Mouse (Mus musculus) megakaryocyte, embryonic 14.5 days (primary cell): ENCODE results near the gene Fbxl12.

Experiments used
- FLI1 ChIP-seq: IDR thresholded peaks from 2 replicates; pipeline ENCODE4 v1.6.1; 2012; ENCODE audit warnings: low read length, inconsistent platforms, mixed read lengths
- GATA1 ChIP-seq: IDR thresholded peaks from 3 replicates; pipeline ENCODE4 v1.6.1; 2012; ENCODE audit warnings: mixed read lengths, low read length, inconsistent platforms, borderline replicate concordance

DNA sequence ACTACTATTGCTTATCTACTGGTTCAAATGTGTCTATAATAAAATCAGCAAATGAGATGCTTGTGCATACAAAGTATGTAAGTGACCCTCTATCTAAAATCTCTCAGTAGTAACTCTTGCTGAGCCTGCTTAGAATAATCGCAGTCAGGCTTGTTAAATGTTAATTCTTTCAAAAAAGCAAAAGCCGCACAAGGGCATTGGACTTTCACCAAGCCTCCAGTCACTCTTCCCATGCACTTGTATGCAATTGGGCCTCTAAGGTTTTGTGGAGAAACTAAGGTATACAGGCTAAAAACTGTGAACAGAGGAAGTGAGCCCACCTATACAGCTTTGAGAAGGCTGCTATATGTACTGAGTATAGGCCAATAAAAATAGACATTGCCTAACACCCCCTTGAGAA, 68.0 kb downstream of the Fbxl12 start:
- TF ChIP-seq GATA1 (no peak), FLI1 (no peak)
